Comparison of ENCODE assay signal across 9 mouse cellular contexts in the genomic region with DNA sequence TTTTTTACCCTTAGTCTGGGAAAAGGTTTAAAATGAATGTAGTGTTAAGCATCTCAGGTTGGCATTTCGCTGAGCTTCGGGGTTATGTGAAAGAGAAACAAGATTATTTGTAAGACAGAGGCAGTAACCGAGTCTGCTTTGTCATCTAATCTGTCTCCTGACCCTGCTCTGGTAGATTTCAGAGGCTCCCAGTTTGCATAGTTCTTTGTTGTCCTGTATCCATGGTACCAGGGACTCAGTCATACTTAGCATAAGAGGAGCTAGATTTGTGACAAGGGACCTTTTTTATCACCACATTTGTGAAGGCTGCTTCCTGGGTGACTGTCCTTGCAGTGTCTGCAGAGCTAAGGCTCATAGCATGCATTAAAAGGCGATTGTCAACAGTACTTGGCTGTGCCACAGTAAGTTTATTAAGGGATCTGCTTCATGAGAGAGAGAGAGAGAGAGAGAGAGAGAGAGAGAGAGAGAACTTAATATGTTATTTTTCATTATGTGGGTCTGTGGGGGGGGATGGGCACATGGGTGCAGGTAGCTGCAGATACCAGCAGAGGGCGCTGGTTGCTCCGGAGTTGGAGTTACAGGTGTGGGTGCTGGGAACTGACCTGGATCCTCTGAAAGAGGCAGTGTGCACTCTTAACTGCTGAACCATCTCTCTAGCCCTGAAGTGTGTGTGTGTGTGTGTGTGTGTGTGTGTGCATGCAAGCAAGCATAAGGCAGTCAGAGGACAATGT. TPM values are rescaled to one million over a fixed set of nuclear protein-coding genes. Genes with fewer than 3 reads are reported as not detected.
DNase-seq lines count a peak whose midpoint lies in the region; ATAC-seq lines count a peak whose summit lies in the region.
"Had no signal": no experiment of that assay in that cellular context is flagged by ENCODE, and none has a peak within 500 bp of the region (broad histone marks: within the 10 kb centered on the region; RNA-seq: fewer than 3 reads in every experiment).

No protein-coding gene starts in this region.

- H3K4me1 ChIP-seq in hindbrain, embryonic 10.5 days (replicated peaks), result peaks cover 53% of the 10 kb centered on the region
- H3K4me1 ChIP-seq in neural tube, embryonic 12.5 days, result peaks cover 44% of the 10 kb centered on the region

- ATAC-seq in neural tube, embryonic 12.5 days (ENCODE audit: low FRiP score, low read depth), result no peak

- 0 out of 2 replicates have a peak overlapping the region, but pooled peaks have one; percentile 20 for H3K4me2 ChIP-seq in neural tube, embryonic 12.5 days (replicated peaks)

- WGBS in hindbrain, embryonic 10.5 days, result 46% methylated on average over 6 of the region's 6 CpGs
- 44% methylated on average over 6 of the region's 6 CpGs for WGBS in neural tube, embryonic 12.5 days

- H3K27me3 ChIP-seq in hindbrain, embryonic 10.5 days (ENCODE audit: insufficient read depth, poor library complexity, severe bottlenecking), result peaks cover 4% of the 10 kb centered on the region; the same call in 1 of the 2 replicates
- no peaks in the 10 kb centered on the region for H3K27me3 ChIP-seq in neural tube, embryonic 12.5 days (replicated peaks)
- H3K27me3 ChIP-seq: embryonic facial prominence, embryonic 12.5 days had no signal

- 0 out of 2 replicates have a peak overlapping the region, but pooled peaks have one; percentile 41 for H3K27ac ChIP-seq in hindbrain, embryonic 10.5 days
- H3K27ac ChIP-seq in neural tube, embryonic 12.5 days, result no peak overlapping the region

- H3K9me3 ChIP-seq in hindbrain, embryonic 10.5 days, result no peaks in the 10 kb centered on the region
- 0 out of 2 replicates have a peak, but pooled peaks cover 3% of the 10 kb centered on the region for H3K9me3 ChIP-seq in neural tube, embryonic 12.5 days
- H3K9me3 ChIP-seq: embryonic facial prominence, embryonic 12.5 days had no signal

- no peak overlapping the region; the same call in 1 of the 2 replicates for H3K4me3 ChIP-seq in hindbrain, embryonic 10.5 days
- H3K4me3 ChIP-seq in neural tube, embryonic 12.5 days, result no peak overlapping the region
- H3K4me3 ChIP-seq: embryonic facial prominence, embryonic 12.5 days had no signal

- no peaks in the 10 kb centered on the region for H3K36me3 ChIP-seq in hindbrain, embryonic 10.5 days
- no peaks in the 10 kb centered on the region for H3K36me3 ChIP-seq in neural tube, embryonic 12.5 days
- H3K36me3 ChIP-seq: embryonic facial prominence, embryonic 12.5 days had no signal

- peak; percentile 39 to 50 for DNase-seq in layer of hippocampus, postnatal 10 days (ENCODE audit: low spot score in 2 of 2)
- DNase-seq in layer of hippocampus, adult 18-20 months (ENCODE audit: low spot score in 2 of 2), result no peak
- peak; percentile 61 for DNase-seq in Muller cell, postnatal 12 days (ENCODE audit: inconsistent ontology term)
- no peak for DNase-seq in hindbrain, embryonic 10.5 days (ENCODE audit: low spot score)
- DNase-seq in adrenal gland, postnatal 4 days (ENCODE audit: low spot score in 2 of 2), result no peak
- no peak for DNase-seq in ovary, postnatal 10 days (ENCODE audit: low spot score)
- no peak for DNase-seq in left cerebral cortex, adult 9 months (ENCODE audit: low spot score in 2 of 2)

- H3K9ac ChIP-seq in neural tube, embryonic 12.5 days, result no peak overlapping the region
- H3K9ac ChIP-seq: embryonic facial prominence, embryonic 12.5 days had no signal

RNA-seq across cellular contexts. Expression of a gene that starts 3.3 kb away (rescaled TPM):
- total RNA-seq in layer of hippocampus, postnatal 10 days (2021), result 1 to 10 TPM in 1 of 2 experiments, under 1 TPM in 1; 0.91 to 2.1 TPM
- total RNA-seq in layer of hippocampus, adult 18-20 months (2021), result under 1 TPM; 0.12 to 0.13 TPM
- polyA plus RNA-seq in hindbrain, embryonic 10.5 days (2016; fragmentation: Nextera tagmentation; extraction: Ambion mirVana), result 0.08 TPM in 1 of 2 replicates, not detected in the other
- 0.22 and 0.71 TPM in 2 replicates for polyA plus RNA-seq in neural tube, embryonic 12.5 days (2016; fragmentation: Nextera tagmentation; extraction: Ambion mirVana)
- total RNA-seq in adrenal gland, postnatal 4 days (2021), result not detected

Comparison
In these comparisons a context has a peak if more than half of its experiments do, and no peak if none do; other contexts are left out.
1. DNase-seq: peak in layer of hippocampus, postnatal 10 days (2 of 2) and Muller cell, postnatal 12 days (single experiment); none in layer of hippocampus, adult 18-20 months (0 of 2), hindbrain, embryonic 10.5 days (single experiment), adrenal gland, postnatal 4 days (0 of 2), ovary, postnatal 10 days (single experiment) and left cerebral cortex, adult 9 months (0 of 2).